Mouse (Mus musculus): ENCODE measurements around the gene Gm21883. TPM values are rescaled to one million over a fixed set of nuclear protein-coding genes. Genes with fewer than 3 reads are reported as not detected.
"Not testable (repeated sequence)": the region's sequence is repeated elsewhere in the genome, so short reads cannot be mapped to it uniquely, and the experiment has no call there.

The Gm21883 gene
- total RNA-seq (2015) (not detected in 2 replicates), total RNA-seq (2017) (not detected in 2 replicates)

DNA sequence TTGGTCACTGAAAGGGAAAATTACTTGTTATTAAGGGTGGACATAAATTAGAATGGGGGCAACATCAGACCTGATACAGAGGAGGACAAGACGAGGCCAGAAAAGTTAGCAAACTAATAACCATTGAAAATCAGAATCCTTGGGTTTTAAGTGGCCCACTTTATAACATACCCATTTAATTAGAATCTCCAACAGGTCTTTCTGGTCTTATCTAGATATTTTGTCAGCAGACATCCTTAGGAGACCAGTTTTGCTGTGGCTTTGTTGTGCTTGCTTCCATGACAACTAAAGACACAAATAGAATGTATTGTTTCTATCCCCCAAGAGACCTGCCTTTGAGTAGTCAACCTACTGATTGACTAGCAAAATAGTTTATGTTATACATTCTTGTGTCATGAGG is at the start of gene Gm21883:
Gene Gm21883 (minus strand): TSS at position 101 of the 400 bp plus-strand sequence.
- ATAC-seq (ENCODE audit: poor library complexity, severe bottlenecking) = not testable (repeated sequence)

DNA sequence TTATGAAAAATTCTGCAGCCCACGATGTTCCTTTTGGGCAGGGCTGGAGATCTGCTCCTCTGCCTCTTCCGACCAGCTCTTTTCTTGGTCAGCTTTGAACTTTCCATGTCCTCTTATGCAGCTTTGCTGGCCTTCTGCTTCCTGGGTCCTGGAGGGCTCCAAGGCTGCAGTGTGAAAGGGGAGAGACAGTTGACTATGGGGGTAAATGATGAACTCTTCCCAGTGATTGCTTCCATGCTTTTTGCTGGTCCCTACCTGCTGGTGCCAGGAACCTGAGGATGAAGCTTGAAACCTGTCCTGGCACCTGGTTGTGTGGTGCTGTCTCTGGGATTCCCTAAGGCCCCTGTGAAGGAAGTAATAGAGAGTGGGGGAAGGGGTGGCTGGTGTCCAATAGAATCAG is 44.7 kb upstream of the Gm21883 start, which contains the start of gene Spin2e:
Gene Spin2e (minus strand): TSS at position 101 of the 400 bp plus-strand sequence.
- ATAC-seq (ENCODE audit: poor library complexity, severe bottlenecking) = not testable (repeated sequence)

Other genes starting within 250 kb of the Gm21883 start
- gene Btbd35f26, start 237.8 kb downstream of the Gm21883 start, total RNA-seq (2015) = not detected in 2 replicates
- gene Btbd35f26, start 237.8 kb downstream of the Gm21883 start, total RNA-seq (2017) = not detected in 2 replicates
- not detected in 2 replicates for gene Btbd35f19, start 190.4 kb downstream of the Gm21883 start, total RNA-seq (2015)
- gene Btbd35f19, start 190.4 kb downstream of the Gm21883 start, total RNA-seq (2017) = not detected in 2 replicates
- not detected in 2 replicates for gene Spin2e, start 44.6 kb upstream of the Gm21883 start, total RNA-seq (2015)
- not detected in 2 replicates for gene Spin2e, start 44.6 kb upstream of the Gm21883 start, total RNA-seq (2017)
- not detected in 2 replicates for gene Btbd35f25, start 142.9 kb upstream of the Gm21883 start, total RNA-seq (2015)
- not detected in 2 replicates for gene Btbd35f25, start 142.9 kb upstream of the Gm21883 start, total RNA-seq (2017)